28 mouse cellular contexts compared by ENCODE assay signal in genomic region chr3:145087857-145088598, GRCm38 (mm10). TPM values are rescaled to one million over a fixed set of nuclear protein-coding genes. Genes with fewer than 3 reads are reported as not detected.
"Had no signal": no experiment of that assay in that cellular context is flagged by ENCODE, and none has a peak within 500 bp of the region (broad histone marks: within the 10 kb centered on the region; RNA-seq: fewer than 3 reads in every experiment).

No protein-coding gene starts in this region.

- ATAC-seq: lung, postnatal 0 days; midbrain, embryonic 13.5 days; midbrain, embryonic 16.5 days had no signal

- H3K4me3 ChIP-seq: kidney, embryonic 15.5 days; left cerebral cortex, adult 2 months; liver, embryonic 13.5 days; megakaryocyte, embryonic 14.5 days; midbrain, embryonic 10.5 days; midbrain, embryonic 13.5 days; myocyte; neural tube, embryonic 13.5 days had no signal

- H3K27me3 ChIP-seq: kidney, embryonic 15.5 days; liver, embryonic 13.5 days; megakaryocyte, embryonic 14.5 days; midbrain, embryonic 13.5 days; neural tube, embryonic 13.5 days had no signal

- H3K4me2 ChIP-seq: kidney, embryonic 15.5 days; liver, embryonic 13.5 days; midbrain, embryonic 13.5 days; neural tube, embryonic 13.5 days had no signal

- H3K4me1 ChIP-seq: kidney, embryonic 15.5 days; liver, embryonic 13.5 days; megakaryocyte, embryonic 14.5 days; midbrain, embryonic 10.5 days; midbrain, embryonic 13.5 days; neural tube, embryonic 13.5 days had no signal

- H3K9me3 ChIP-seq: kidney, embryonic 15.5 days; liver, embryonic 13.5 days; megakaryocyte, embryonic 14.5 days; midbrain, embryonic 10.5 days; neural tube, embryonic 13.5 days had no signal

- H3K36me3 ChIP-seq: kidney, embryonic 15.5 days; liver, embryonic 13.5 days; midbrain, embryonic 10.5 days; midbrain, embryonic 13.5 days; neural tube, embryonic 13.5 days had no signal

- H3K9ac ChIP-seq: kidney, embryonic 15.5 days; liver, embryonic 13.5 days; midbrain, embryonic 13.5 days; neural tube, embryonic 13.5 days had no signal

- DNase-seq: kidney, adult 8-10 months; kidney, postnatal 10 days; kidney, postnatal 36 days; layer of hippocampus, adult 9-11 months; layer of hippocampus, postnatal 36 days; liver, embryonic 13.5 days; lung, adult 2 months; lung, postnatal 36 days; retina, postnatal 1 day; right cerebral cortex, postnatal 25 days; thymus, adult 2 months; thymus, postnatal 14 days; thymus, postnatal 4 days had no signal

- H3K27ac ChIP-seq: kidney, embryonic 15.5 days; left cerebral cortex, adult 2 months; liver, embryonic 13.5 days; midbrain, embryonic 10.5 days; midbrain, embryonic 13.5 days; neural tube, embryonic 13.5 days had no signal

RNA-seq across cellular contexts. Expression of gene Clca2, which starts 11.2 kb away (rescaled TPM):
- total RNA-seq: layer of hippocampus, postnatal 36 days; left cerebral cortex, adult 2 months; left cerebral cortex, postnatal 36 days; liver, adult 2 months; monocyte, adult 5-6 weeks; neutrophil, adult 5-6 weeks had no signal
- polyA plus RNA-seq: liver, adult 2 months; liver, embryonic 13.5 days; liver, embryonic 16.5 days; midbrain, embryonic 13.5 days had no signal

RNA-seq across cellular contexts. Expression of gene Clca1, which starts 55.5 kb away (rescaled TPM):
- total RNA-seq: layer of hippocampus, postnatal 36 days; left cerebral cortex, adult 2 months; left cerebral cortex, postnatal 10 days; left cerebral cortex, postnatal 36 days; liver, adult 2 months; monocyte, adult 5-6 weeks; neutrophil, adult 5-6 weeks had no signal
- polyA plus RNA-seq: liver, embryonic 13.5 days; lung, postnatal 0 days; midbrain, embryonic 10.5 days; midbrain, embryonic 13.5 days; midbrain, embryonic 16.5 days; neural tube, embryonic 13.5 days had no signal
